Mouse (Mus musculus): Measurements from ENCODE around the gene Tmem33. TPM values are rescaled to one million over a fixed set of nuclear protein-coding genes. Genes with fewer than 3 reads are reported as not detected.

The Tmem33 gene
- 80.9 and 83.8 TPM in 2 replicates for polyA plus RNA-seq (2015; fragmentation: Nextera tagmentation; extraction: Ambion mirVana)

GRCm38 (mm10) chr5:67260531-67261371, at the start of gene Tmem33:
Tmem33 (plus strand) TSS chr5:67260565.
- H3K4me2 ChIP-seq: peak within 1 kb of the TSS; percentile 67
- peaks cover 17% of the 10 kb centered on the region for H3K4me1 ChIP-seq
- H3K9ac ChIP-seq: peak within 1 kb of the TSS; percentile 71
- peaks cover 21% of the 10 kb centered on the region for H3K36me3 ChIP-seq
- ATAC-seq (ENCODE audit: borderline replicate concordance, extremely low read depth, low FRiP score, low TSS enrichment): peak; percentile 91
- H3K27me3 ChIP-seq: no peaks in the 10 kb centered on the region
- no peaks in the 10 kb centered on the region for H3K9me3 ChIP-seq
- WGBS: under 1% methylated on average over 67 of the region's 67 CpGs
- peak within 1 kb of the TSS; percentile 89 for H3K27ac ChIP-seq
- H3K4me3 ChIP-seq: peak within 1 kb of the TSS; percentile 74

GRCm38 (mm10) chr5:67213168-67213567, 47.2 kb upstream of the Tmem33 start:
- no peak overlapping the region for H3K27ac ChIP-seq
- no peaks in the 10 kb centered on the region for H3K36me3 ChIP-seq
- no peaks in the 10 kb centered on the region for H3K9me3 ChIP-seq
- H3K27me3 ChIP-seq: peaks cover 73% of the 10 kb centered on the region
- no peak overlapping the region for H3K9ac ChIP-seq
- 9% methylated on average over 5 of the region's 5 CpGs for WGBS
- no peak for ATAC-seq (ENCODE audit: borderline replicate concordance, extremely low read depth, low FRiP score, low TSS enrichment)
- H3K4me2 ChIP-seq: no peak overlapping the region
- no peak overlapping the region for H3K4me3 ChIP-seq
- 0 out of 2 replicates have a peak, but pooled peaks cover 3% of the 10 kb centered on the region for H3K4me1 ChIP-seq

GRCm38 (mm10) chr5:67215121-67216030, 45.0 kb upstream of the Tmem33 start:
- Histone ChIP-seq H3K9me3 (no peaks in the 10 kb centered on the region), H3K4me2 (no peak overlapping the region), H3K4me3 (no peak overlapping the region), H3K27me3 (peaks cover 90% of the 10 kb centered on the region), H3K27ac (no peak overlapping the region), H3K36me3 (no peaks in the 10 kb centered on the region), H3K9ac (no peak overlapping the region), H3K4me1 (0 out of 2 replicates have a peak, but pooled peaks cover 3% of the 10 kb centered on the region)
- 1% methylated on average over 28 of the region's 28 CpGs for WGBS
- ATAC-seq (ENCODE audit: borderline replicate concordance, extremely low read depth, low FRiP score, low TSS enrichment): no peak

GRCm38 (mm10) chr5:67216031-67216778, 44.2 kb upstream of the Tmem33 start:
- WGBS: under 1% methylated on average over 48 of the region's 49 CpGs
- Histone ChIP-seq H3K36me3 (no peaks in the 10 kb centered on the region), H3K27me3 (peaks cover 94% of the 10 kb centered on the region), H3K4me3 (no peak overlapping the region), H3K4me1 (0 out of 2 replicates have a peak, but pooled peaks cover 3% of the 10 kb centered on the region), H3K27ac (no peak overlapping the region), H3K4me2 (no peak overlapping the region), H3K9ac (no peak overlapping the region), H3K9me3 (no peaks in the 10 kb centered on the region)
- ATAC-seq (ENCODE audit: borderline replicate concordance, extremely low read depth, low FRiP score, low TSS enrichment): no peak

DNA sequence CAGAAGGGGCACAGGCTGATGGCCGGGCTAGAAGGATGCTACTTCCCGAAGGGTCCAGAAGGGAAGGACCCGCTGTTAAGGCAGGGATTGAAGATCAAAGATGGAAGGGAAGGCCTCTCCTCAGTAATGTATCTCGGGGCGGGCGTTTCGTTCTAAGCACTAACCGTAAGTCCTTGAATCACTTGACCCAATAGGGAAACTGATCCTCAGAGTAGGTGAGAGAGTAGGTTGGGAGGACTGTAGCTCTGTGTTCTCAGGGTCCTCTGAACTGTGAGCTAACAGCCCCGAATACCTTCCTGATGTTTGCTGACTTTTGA, 43.6 kb upstream of the Tmem33 start:
- Histone ChIP-seq H3K27me3 (peaks cover 96% of the 10 kb centered on the region), H3K4me3 (no peak overlapping the region), H3K4me2 (no peak overlapping the region), H3K9ac (no peak overlapping the region), H3K36me3 (no peaks in the 10 kb centered on the region), H3K27ac (no peak overlapping the region), H3K9me3 (no peaks in the 10 kb centered on the region), H3K4me1 (0 out of 2 replicates have a peak, but pooled peaks cover 3% of the 10 kb centered on the region)
- WGBS: 2% methylated on average over 9 of the region's 9 CpGs
- no peak for ATAC-seq (ENCODE audit: borderline replicate concordance, extremely low read depth, low FRiP score, low TSS enrichment)

- H3K4me2 ChIP-seq: no peak overlapping the region
- 5% methylated on average over 6 of the region's 6 CpGs for WGBS
- ATAC-seq (ENCODE audit: borderline replicate concordance, extremely low read depth, low FRiP score, low TSS enrichment): no peak
Measured at GRCm38 (mm10) chr5:67221901-67222300, 38.5 kb upstream of the Tmem33 start.

GRCm38 (mm10) chr5:67222440-67223390, 37.6 kb upstream of the Tmem33 start:
- Histone ChIP-seq H3K27me3 (peaks cover 98% of the 10 kb centered on the region), H3K4me2 (peak overlapping the region; percentile 48), H3K27ac (no peak overlapping the region), H3K36me3 (no peaks in the 10 kb centered on the region), H3K4me3 (0 out of 2 replicates have a peak overlapping the region, but pooled peaks have one; percentile 18), H3K4me1 (0 out of 2 replicates have a peak, but pooled peaks cover 5% of the 10 kb centered on the region), H3K9me3 (peaks cover 2% of the 10 kb centered on the region; the same call in 1 of the 2 replicates), H3K9ac (no peak overlapping the region)
- 2% methylated on average over 44 of the region's 44 CpGs for WGBS
- ATAC-seq (ENCODE audit: borderline replicate concordance, extremely low read depth, low FRiP score, low TSS enrichment): no peak; the same call in 1 of the 2 replicates

More at GRCm38 (mm10) chr5:67221901-67222300, 38.5 kb upstream of the Tmem33 start:
- Histone ChIP-seq H3K27ac (no peak overlapping the region), H3K4me3 (0 out of 2 replicates have a peak overlapping the region, but pooled peaks have one; percentile 18), H3K9ac (no peak overlapping the region), H3K36me3 (no peaks in the 10 kb centered on the region), H3K9me3 (peaks cover 2% of the 10 kb centered on the region; the same call in 1 of the 2 replicates), H3K27me3 (peaks cover 96% of the 10 kb centered on the region), H3K4me1 (0 out of 2 replicates have a peak, but pooled peaks cover 5% of the 10 kb centered on the region)

DNA sequence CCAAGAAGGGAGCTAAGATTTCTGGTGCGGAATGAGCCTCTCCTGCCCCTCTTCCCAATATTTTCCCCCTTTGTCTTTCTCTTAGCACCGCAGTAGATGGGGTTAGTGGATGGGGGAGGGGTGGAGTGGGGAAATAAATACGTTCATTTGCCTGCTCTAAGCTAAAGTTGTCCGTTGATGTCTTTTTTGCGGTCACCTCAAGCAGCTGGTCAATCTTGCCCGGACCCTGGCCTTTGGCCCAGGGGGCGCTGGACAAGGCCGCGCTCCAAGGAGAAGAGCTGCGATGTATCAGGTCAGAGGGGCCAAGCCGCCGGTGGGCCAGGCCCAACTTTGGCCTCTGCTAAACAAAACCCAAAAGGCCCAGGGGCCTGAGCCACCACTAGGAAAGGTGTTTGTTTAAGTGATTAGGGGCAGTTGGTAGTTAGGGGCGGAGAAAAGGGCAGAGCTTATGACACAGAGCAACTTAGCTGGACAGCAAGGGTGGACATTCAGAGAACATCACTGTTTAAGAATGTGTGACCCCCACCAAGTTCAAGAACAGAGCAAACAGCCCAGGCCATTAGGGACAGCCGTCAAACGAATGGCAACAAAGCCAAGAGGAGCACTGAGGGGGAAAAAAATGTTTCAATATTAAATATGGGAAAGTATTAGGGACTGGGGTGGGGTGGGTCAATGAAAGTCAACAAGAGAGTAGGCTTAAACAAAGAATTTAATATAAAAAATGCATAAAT, 36.8 kb upstream of the Tmem33 start:
- Histone ChIP-seq H3K4me2 (no peak overlapping the region), H3K9me3 (peaks cover 2% of the 10 kb centered on the region; the same call in 1 of the 2 replicates), H3K9ac (no peak overlapping the region), H3K27me3 (peaks cover 98% of the 10 kb centered on the region), H3K4me3 (no peak overlapping the region), H3K4me1 (peaks cover 8% of the 10 kb centered on the region; the same call in 1 of the 2 replicates), H3K36me3 (no peaks in the 10 kb centered on the region), H3K27ac (no peak overlapping the region)
- 3% methylated on average over 15 of the region's 15 CpGs for WGBS
- ATAC-seq (ENCODE audit: borderline replicate concordance, extremely low read depth, low FRiP score, low TSS enrichment): no peak

DNA sequence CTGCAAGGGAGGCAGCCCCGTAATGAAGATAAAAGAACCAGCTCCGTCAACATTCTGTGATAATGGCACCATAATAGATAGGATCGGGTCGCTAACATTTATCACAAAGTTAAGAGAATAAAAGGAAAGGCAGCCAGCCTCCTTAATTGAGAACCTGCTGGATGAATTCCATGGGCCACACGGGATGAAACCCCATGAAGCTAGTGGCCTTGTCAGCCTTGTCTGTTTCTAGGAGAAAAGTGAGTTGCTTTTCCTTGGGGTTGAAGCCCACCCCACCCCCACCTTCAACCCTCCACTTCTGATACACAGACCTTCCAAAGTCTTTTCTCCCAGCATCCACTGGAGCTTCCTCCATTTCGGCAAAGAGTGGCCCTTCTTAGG, 36.3 kb upstream of the Tmem33 start:
- Histone ChIP-seq H3K4me3 (no peak overlapping the region), H3K36me3 (no peaks in the 10 kb centered on the region), H3K27ac (no peak overlapping the region), H3K4me2 (no peak overlapping the region), H3K9ac (no peak overlapping the region), H3K4me1 (peaks cover 8% of the 10 kb centered on the region; the same call in 1 of the 2 replicates), H3K9me3 (peaks cover 2% of the 10 kb centered on the region; the same call in 1 of the 2 replicates), H3K27me3 (peaks cover 98% of the 10 kb centered on the region)
- 9% methylated on average over 6 of the region's 6 CpGs for WGBS
- no peak for ATAC-seq (ENCODE audit: borderline replicate concordance, extremely low read depth, low FRiP score, low TSS enrichment)

DNA sequence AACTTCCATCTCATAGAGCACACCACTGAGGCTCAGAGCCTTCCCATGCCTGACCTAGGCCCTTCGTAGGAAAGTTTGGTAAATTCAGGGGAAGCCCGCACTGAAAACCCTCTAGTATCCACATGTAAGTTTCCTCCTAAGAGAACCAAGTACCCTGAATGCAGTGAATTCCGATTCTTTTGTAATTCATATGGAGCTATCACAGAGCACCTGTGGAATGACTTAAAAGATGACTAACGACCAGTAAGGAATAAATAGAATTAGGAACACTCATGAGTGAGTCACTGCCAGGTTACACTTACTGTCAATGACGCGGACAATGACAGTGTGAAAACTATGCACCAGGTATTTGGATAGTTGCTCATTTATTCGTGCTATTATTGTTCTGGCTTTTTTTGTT, 34.6 kb upstream of the Tmem33 start:
- WGBS: 45% methylated on average over 7 of the region's 7 CpGs
- Histone ChIP-seq H3K36me3 (no peaks in the 10 kb centered on the region), H3K4me1 (peaks cover 18% of the 10 kb centered on the region), H3K27me3 (peaks cover 98% of the 10 kb centered on the region), H3K9ac (no peak overlapping the region), H3K9me3 (peaks cover 2% of the 10 kb centered on the region; the same call in 1 of the 2 replicates), H3K4me3 (no peak overlapping the region), H3K27ac (no peak overlapping the region), H3K4me2 (no peak overlapping the region)
- ATAC-seq (ENCODE audit: borderline replicate concordance, extremely low read depth, low FRiP score, low TSS enrichment): no peak

All from lung, embryonic 15.5 days (tissue).